ENCODE assay signal across 11 mouse cellular contexts in genomic region chrX:52261546-52261945, GRCm38 (mm10).
DNase-seq lines count a peak whose midpoint lies in the region; ATAC-seq and TF ChIP-seq lines count a peak whose summit lies in the region.
"Had no signal": no experiment of that assay in that cellular context is flagged by ENCODE, and none has a peak within 500 bp of the region (broad histone marks: within the 10 kb centered on the region; RNA-seq: fewer than 3 reads in every experiment).

No protein-coding gene starts in this region.

- H3K4me2 ChIP-seq in midbrain, postnatal 0 days (ENCODE audit: low read depth, low read length, poor library complexity, severe bottlenecking): no peak overlapping the region
- H3K4me2 ChIP-seq: hindbrain, embryonic 12.5 days had no signal

- no peak overlapping the region for H3K4me3 ChIP-seq in midbrain, postnatal 0 days (ENCODE audit: low read depth, low read length)
- H3K4me3 ChIP-seq: erythroblast, embryonic 14.5 days; hindbrain, embryonic 12.5 days; megakaryocyte, embryonic 14.5 days had no signal

- no peak overlapping the region for H3K9ac ChIP-seq in midbrain, postnatal 0 days (replicated peaks; ENCODE audit: low read length, poor library complexity, severe bottlenecking)
- H3K9ac ChIP-seq: hindbrain, embryonic 12.5 days had no signal

- 85% methylated on average over 7 of the region's 7 CpGs for WGBS in midbrain, postnatal 0 days

- peak; percentile 20 to 24 for DNase-seq in right cerebral cortex, postnatal 10 days (ENCODE audit: low spot score in 2 of 2)
- no peak for DNase-seq in right cerebral cortex, postnatal 36 days (ENCODE audit: low spot score in 2 of 2)
- peak; percentile 23 for DNase-seq in gastrocnemius, postnatal 10 days
- peak; percentile 22 for DNase-seq in heart, postnatal 4 days
- DNase-seq in skeletal muscle tissue, adult 2 months (ENCODE audit: low read depth, low spot score): peak; percentile 15
- no peak for DNase-seq in midbrain, postnatal 0 days (ENCODE audit: low spot score)
- DNase-seq in layer of hippocampus, adult 9-11 months: no peak
- DNase-seq in frontal cortex, postnatal 14 days (ENCODE audit: low spot score in 2 of 2): no peak

- H3K9me3 ChIP-seq in midbrain, postnatal 0 days (ENCODE audit: low read length): no peaks in the 10 kb centered on the region
- H3K9me3 ChIP-seq: hindbrain, embryonic 12.5 days had no signal

- no peak for ATAC-seq in midbrain, postnatal 0 days (ENCODE audit: low FRiP score)

- TF ChIP-seq CTCF in midbrain, postnatal 0 days (IDR thresholded peaks at IDR 0.05): no peak

- H3K27me3 ChIP-seq in midbrain, postnatal 0 days (ENCODE audit: insufficient read depth, low read length): no peaks in the 10 kb centered on the region
- H3K27me3 ChIP-seq: hindbrain, embryonic 12.5 days had no signal

- no peaks in the 10 kb centered on the region for H3K36me3 ChIP-seq in midbrain, postnatal 0 days (ENCODE audit: insufficient read depth, low read length)
- H3K36me3 ChIP-seq: hindbrain, embryonic 12.5 days had no signal

- no peaks in the 10 kb centered on the region for H3K4me1 ChIP-seq in midbrain, postnatal 0 days (ENCODE audit: insufficient read depth, low read length)
- H3K4me1 ChIP-seq: hindbrain, embryonic 12.5 days; megakaryocyte, embryonic 14.5 days had no signal

- no peak overlapping the region for H3K27ac ChIP-seq in midbrain, postnatal 0 days (ENCODE audit: low read depth, low read length)
- H3K27ac ChIP-seq: hindbrain, embryonic 12.5 days had no signal

Comparison
In these comparisons a context has a peak if more than half of its experiments do, and no peak if none do; other contexts are left out.
1. DNase-seq: peak in right cerebral cortex, postnatal 10 days (2 of 2), gastrocnemius, postnatal 10 days (single experiment), heart, postnatal 4 days (single experiment) and skeletal muscle tissue, adult 2 months (single experiment); none in right cerebral cortex, postnatal 36 days (0 of 2), midbrain, postnatal 0 days (single experiment), layer of hippocampus, adult 9-11 months (single experiment) and frontal cortex, postnatal 14 days (0 of 2).